Mouse (Mus musculus): ENCODE results near the gene Ano4. TPM values are rescaled to one million over a fixed set of nuclear protein-coding genes. Genes with fewer than 3 reads are reported as not detected.

Ano4 gene
- total and polyA plus RNA-seq, 2 experiments from 2014 or later = 3.2 to 3.8 TPM

GRCm38 (mm10) chr10:89195068-89195467 lies 149.5 kb downstream of the Ano4 start:
- Histone ChIP-seq H3K27me3 (ENCODE audit: control insufficient read depth, insufficient read depth, low read length) (no peaks in the 10 kb centered on the region), H3K27ac (ENCODE audit: low read depth) (no peak overlapping the region), H3K4me1 (ENCODE audit: control insufficient read depth, insufficient read depth) (no peaks in the 10 kb centered on the region), H3K9ac (replicated peaks; ENCODE audit: low read depth, low read length) (no peak overlapping the region), H3K4me3 (ENCODE audit: low read depth, low read length) (no peak overlapping the region), H3K4me2 (ENCODE audit: low read depth, low read length) (no peak overlapping the region), H3K9me3 (replicated peaks; ENCODE audit: control insufficient read depth, low read length) (no peaks in the 10 kb centered on the region), H3K36me3 (replicated peaks; ENCODE audit: control insufficient read depth, insufficient read depth, low read length) (no peaks in the 10 kb centered on the region)
- DNase-seq (ENCODE audit: low spot score) (no peak), ATAC-seq (ENCODE audit: insufficient read depth, low read depth) (no peak)
- TF ChIP-seq CTCF (IDR thresholded peaks at IDR 0.05; ENCODE audit: low read depth) = no peak
- TF ChIP-seq EP300 (IDR thresholded peaks at IDR 0.05; ENCODE audit: low read depth) = no peak
- WGBS = 82% methylated on average over 3 of the region's 3 CpGs

DNA sequence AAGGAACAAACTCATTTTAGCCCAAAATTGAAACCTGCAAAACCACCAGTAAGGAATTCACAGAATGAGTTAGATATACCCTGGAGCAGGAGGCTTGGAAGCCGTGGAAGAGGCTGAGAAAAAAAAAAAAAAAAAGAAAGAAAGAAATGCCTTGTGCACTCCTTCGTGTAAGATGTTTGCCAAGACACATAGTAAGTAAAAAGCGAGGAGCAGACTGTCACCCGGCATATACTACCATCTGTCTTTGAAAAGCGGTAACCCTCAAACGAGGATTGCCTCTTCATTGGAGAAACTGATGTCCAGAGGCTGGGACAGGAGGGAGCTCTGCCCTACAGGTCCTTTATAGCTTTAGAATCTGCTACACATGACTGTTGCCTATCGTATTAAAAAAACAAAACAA lies 150.1 kb downstream of the Ano4 start:
- H3K4me3 ChIP-seq (ENCODE audit: low read depth, low read length) = no peak overlapping the region
- H3K9ac ChIP-seq (replicated peaks; ENCODE audit: low read depth, low read length) = no peak overlapping the region
- ATAC-seq (ENCODE audit: insufficient read depth, low read depth) (no peak), DNase-seq (ENCODE audit: low spot score) (no peak)
- H3K36me3 ChIP-seq (replicated peaks; ENCODE audit: control insufficient read depth, insufficient read depth, low read length) = no peaks in the 10 kb centered on the region
- H3K27me3 ChIP-seq (ENCODE audit: control insufficient read depth, insufficient read depth, low read length) = no peaks in the 10 kb centered on the region
- 84% methylated on average over 7 of the region's 7 CpGs for WGBS
- no peak overlapping the region for H3K4me2 ChIP-seq (ENCODE audit: low read depth, low read length)
- H3K27ac ChIP-seq (ENCODE audit: low read depth) = no peak overlapping the region
- no peak for TF ChIP-seq CTCF (IDR thresholded peaks at IDR 0.05; ENCODE audit: low read depth)
- no peak for TF ChIP-seq EP300 (IDR thresholded peaks at IDR 0.05; ENCODE audit: low read depth)
- no peaks in the 10 kb centered on the region for H3K4me1 ChIP-seq (ENCODE audit: control insufficient read depth, insufficient read depth)
- H3K9me3 ChIP-seq (replicated peaks; ENCODE audit: control insufficient read depth, low read length) = no peaks in the 10 kb centered on the region

DNA sequence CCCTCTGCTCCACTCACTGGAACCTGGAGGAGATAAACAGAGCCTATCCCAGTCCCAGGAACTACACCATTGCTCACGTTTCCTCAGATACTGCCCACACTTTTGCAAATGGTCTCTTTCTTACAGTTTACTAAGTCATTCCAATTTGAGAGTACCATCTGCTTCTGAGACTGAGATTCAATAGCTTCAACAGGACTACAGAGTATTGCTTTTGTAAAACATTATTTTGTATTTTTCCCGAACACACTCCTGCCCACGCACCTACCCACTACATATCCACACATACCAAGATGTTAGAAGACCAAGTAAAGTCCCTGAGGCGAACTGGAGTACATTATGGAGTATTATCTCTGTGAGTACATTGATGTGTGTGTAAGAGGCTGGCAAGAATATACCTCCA lies 166.6 kb downstream of the Ano4 start:
- 77% methylated on average over 4 of the region's 4 CpGs for WGBS
- H3K9ac ChIP-seq (replicated peaks; ENCODE audit: low read depth, low read length) = no peak overlapping the region
- no peak overlapping the region for H3K4me2 ChIP-seq (ENCODE audit: low read depth, low read length)
- no peaks in the 10 kb centered on the region for H3K4me1 ChIP-seq (ENCODE audit: control insufficient read depth, insufficient read depth)
- no peaks in the 10 kb centered on the region for H3K27me3 ChIP-seq (ENCODE audit: control insufficient read depth, insufficient read depth, low read length)
- no peaks in the 10 kb centered on the region for H3K36me3 ChIP-seq (replicated peaks; ENCODE audit: control insufficient read depth, insufficient read depth, low read length)
- no peak overlapping the region for H3K27ac ChIP-seq (ENCODE audit: low read depth)
- TF ChIP-seq CTCF (IDR thresholded peaks at IDR 0.05; ENCODE audit: low read depth) = no peak
- no peak for TF ChIP-seq EP300 (IDR thresholded peaks at IDR 0.05; ENCODE audit: low read depth)
- ATAC-seq (ENCODE audit: insufficient read depth, low read depth) (no peak), DNase-seq (ENCODE audit: low spot score) (no peak)
- no peak overlapping the region for H3K4me3 ChIP-seq (ENCODE audit: low read depth, low read length)
- no peaks in the 10 kb centered on the region for H3K9me3 ChIP-seq (replicated peaks; ENCODE audit: control insufficient read depth, low read length)

DNA sequence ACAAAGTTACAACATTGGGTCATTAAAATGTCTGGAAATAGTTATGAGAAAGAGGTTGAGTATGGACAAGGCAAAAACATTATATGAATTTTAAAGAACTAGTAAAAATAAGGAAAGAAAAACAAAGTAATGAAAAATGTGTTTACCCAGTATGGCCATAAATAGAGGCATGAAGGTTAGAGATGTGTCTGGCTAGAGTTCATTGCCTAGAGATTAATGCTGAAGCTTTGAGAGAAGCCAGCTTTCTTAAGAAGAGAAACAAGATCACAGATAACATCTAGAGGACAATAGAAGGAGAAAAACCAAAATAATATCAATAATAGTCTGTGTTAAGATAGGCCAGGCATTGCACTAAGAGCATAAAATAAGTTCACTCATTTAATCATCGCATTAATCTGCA lies 180.0 kb downstream of the Ano4 start:
- Histone ChIP-seq H3K9ac (replicated peaks; ENCODE audit: low read depth, low read length) (no peak overlapping the region), H3K4me3 (ENCODE audit: low read depth, low read length) (no peak overlapping the region), H3K36me3 (replicated peaks; ENCODE audit: control insufficient read depth, insufficient read depth, low read length) (no peaks in the 10 kb centered on the region), H3K27ac (ENCODE audit: low read depth) (no peak overlapping the region), H3K9me3 (replicated peaks; ENCODE audit: control insufficient read depth, low read length) (no peaks in the 10 kb centered on the region), H3K4me2 (ENCODE audit: low read depth, low read length) (no peak overlapping the region), H3K27me3 (ENCODE audit: control insufficient read depth, insufficient read depth, low read length) (no peaks in the 10 kb centered on the region), H3K4me1 (ENCODE audit: control insufficient read depth, insufficient read depth) (no peaks in the 10 kb centered on the region)
- TF ChIP-seq EP300 (IDR thresholded peaks at IDR 0.05; ENCODE audit: low read depth) (no peak), CTCF (IDR thresholded peaks at IDR 0.05; ENCODE audit: low read depth) (no peak)
- DNase-seq (ENCODE audit: low spot score) (no peak), ATAC-seq (ENCODE audit: insufficient read depth, low read depth) (no peak)
- WGBS = 86% methylated on average over 1 of the region's 1 CpGs

GRCm38 (mm10) chr10:89155502-89155901 lies 189.1 kb downstream of the Ano4 start:
- TF ChIP-seq EP300 (IDR thresholded peaks at IDR 0.05; ENCODE audit: low read depth) (no peak), CTCF (IDR thresholded peaks at IDR 0.05; ENCODE audit: low read depth) (no peak)
- ATAC-seq (ENCODE audit: insufficient read depth, low read depth) = no peak

GRCm38 (mm10) chr10:89154797-89155465 lies 189.6 kb downstream of the Ano4 start:
- no peak overlapping the region for H3K27ac ChIP-seq (ENCODE audit: low read depth)
- ATAC-seq (ENCODE audit: insufficient read depth, low read depth) (no peak), DNase-seq (ENCODE audit: low spot score) (no peak)
- H3K27me3 ChIP-seq (ENCODE audit: control insufficient read depth, insufficient read depth, low read length) = no peaks in the 10 kb centered on the region
- 73% methylated on average over 2 of the region's 2 CpGs for WGBS
- H3K36me3 ChIP-seq (replicated peaks; ENCODE audit: control insufficient read depth, insufficient read depth, low read length) = no peaks in the 10 kb centered on the region
- no peaks in the 10 kb centered on the region for H3K4me1 ChIP-seq (ENCODE audit: control insufficient read depth, insufficient read depth)
- H3K9me3 ChIP-seq (replicated peaks; ENCODE audit: control insufficient read depth, low read length) = no peaks in the 10 kb centered on the region
- TF ChIP-seq EP300 (IDR thresholded peaks at IDR 0.05; ENCODE audit: low read depth) (no peak), CTCF (IDR thresholded peaks at IDR 0.05; ENCODE audit: low read depth) (no peak)
- H3K9ac ChIP-seq (replicated peaks; ENCODE audit: low read depth, low read length) = no peak overlapping the region
- no peak overlapping the region for H3K4me2 ChIP-seq (ENCODE audit: low read depth, low read length)
- no peak overlapping the region for H3K4me3 ChIP-seq (ENCODE audit: low read depth, low read length)

More at GRCm38 (mm10) chr10:89155502-89155901, 189.1 kb downstream of the Ano4 start:
- Histone ChIP-seq H3K9ac (replicated peaks; ENCODE audit: low read depth, low read length) (no peak overlapping the region), H3K9me3 (replicated peaks; ENCODE audit: control insufficient read depth, low read length) (no peaks in the 10 kb centered on the region), H3K4me3 (ENCODE audit: low read depth, low read length) (no peak overlapping the region), H3K27me3 (ENCODE audit: control insufficient read depth, insufficient read depth, low read length) (no peaks in the 10 kb centered on the region), H3K36me3 (replicated peaks; ENCODE audit: control insufficient read depth, insufficient read depth, low read length) (no peaks in the 10 kb centered on the region), H3K4me1 (ENCODE audit: control insufficient read depth, insufficient read depth) (no peaks in the 10 kb centered on the region), H3K4me2 (ENCODE audit: low read depth, low read length) (no peak overlapping the region), H3K27ac (ENCODE audit: low read depth) (no peak overlapping the region)
- WGBS = 71% methylated on average over 2 of the region's 2 CpGs
- no peak for DNase-seq (ENCODE audit: low spot score)
